Mouse (Mus musculus): ENCODE measurements around the gene Top3a. TPM values are rescaled to one million over a fixed set of nuclear protein-coding genes. Genes with fewer than 3 reads are reported as not detected.

Gene Top3a
- polyA plus RNA-seq, 1 experiment from 2014 or later, result 20.5 TPM

DNA sequence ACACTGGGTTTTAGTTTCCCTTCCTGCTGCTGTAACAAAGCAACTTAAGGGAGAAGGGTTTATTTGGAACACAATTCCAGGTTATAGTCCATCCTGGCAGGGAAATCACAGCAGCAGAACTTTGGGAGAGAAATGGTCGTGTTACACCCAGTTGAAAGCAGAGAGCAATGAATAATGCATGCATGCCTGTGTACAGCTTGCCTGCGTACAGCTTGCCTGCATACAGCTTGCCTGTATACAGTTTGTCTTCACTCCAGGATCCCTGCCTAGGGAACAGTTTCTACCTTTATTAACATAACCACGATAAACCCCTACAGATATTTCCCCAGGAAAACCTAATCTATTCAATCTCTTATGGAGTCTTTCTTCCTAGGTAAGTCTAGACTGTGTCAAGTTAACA lies 6.4 kb downstream of the Top3a start:
- no peaks in the 10 kb centered on the region for H3K9me3 ChIP-seq
- 86% methylated on average over 3 of the region's 3 CpGs for WGBS
- H3K4me2 ChIP-seq, result no peak overlapping the region
- no peak for ATAC-seq (ENCODE audit: low FRiP score)
- H3K4me3 ChIP-seq (replicated peaks), result no peak overlapping the region
- H3K27me3 ChIP-seq, result no peaks in the 10 kb centered on the region
- no peak overlapping the region for H3K27ac ChIP-seq
- H3K4me1 ChIP-seq, result peaks cover 17% of the 10 kb centered on the region
- no peaks in the 10 kb centered on the region for H3K36me3 ChIP-seq (replicated peaks)
- H3K9ac ChIP-seq, result no peak overlapping the region

DNA sequence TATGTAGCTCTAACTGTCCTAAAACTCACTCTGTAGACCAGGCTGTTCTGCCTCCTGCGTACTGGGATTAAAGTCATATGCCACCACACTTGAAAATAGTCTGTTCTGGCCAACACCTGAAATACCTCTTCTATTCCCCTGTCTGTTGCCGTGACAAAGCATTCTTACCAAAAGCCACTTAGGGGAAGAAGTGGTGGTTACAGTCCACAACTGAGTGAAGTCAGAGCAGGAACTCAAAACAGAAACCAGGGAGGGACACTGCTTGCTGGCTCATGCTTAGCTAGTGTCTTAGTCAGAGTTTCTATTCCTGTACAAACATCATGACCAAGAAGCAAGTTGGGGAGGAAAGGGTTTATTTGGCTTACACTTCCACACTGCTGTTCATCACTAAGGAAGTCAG lies 7.8 kb downstream of the Top3a start:
- ATAC-seq (ENCODE audit: low FRiP score), result no peak
- Histone ChIP-seq H3K4me1 (peaks cover 5% of the 10 kb centered on the region; the same call in 1 of the 2 replicates), H3K27ac (no peak overlapping the region), H3K9ac (no peak overlapping the region), H3K36me3 (replicated peaks) (no peaks in the 10 kb centered on the region), H3K27me3 (no peaks in the 10 kb centered on the region), H3K4me3 (replicated peaks) (no peak overlapping the region), H3K4me2 (no peak overlapping the region), H3K9me3 (no peaks in the 10 kb centered on the region)
- 100% methylated on average over 2 of the region's 2 CpGs for WGBS

DNA sequence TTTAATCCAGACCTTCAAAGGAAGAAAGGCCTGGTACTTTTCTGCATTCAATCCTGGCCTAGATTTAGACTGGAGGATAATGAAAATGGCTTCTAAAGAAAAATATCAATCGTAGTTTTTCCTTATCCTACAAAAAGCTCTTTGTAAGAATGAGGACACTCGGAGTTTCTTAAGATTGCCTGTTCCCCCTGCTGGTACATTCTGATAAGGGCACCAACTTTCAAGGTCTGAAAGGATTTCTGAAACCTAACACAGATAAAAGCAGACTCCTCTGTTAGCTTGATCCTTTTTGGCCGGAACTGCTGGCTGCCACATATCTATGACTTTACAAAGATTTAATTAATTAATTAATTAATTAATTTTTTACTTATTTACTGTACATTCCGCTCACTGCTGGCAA lies 10.2 kb downstream of the Top3a start:
- no peaks in the 10 kb centered on the region for H3K9me3 ChIP-seq
- no peak for ATAC-seq (ENCODE audit: low FRiP score)
- H3K9ac ChIP-seq, result no peak overlapping the region
- 89% methylated on average over 4 of the region's 4 CpGs for WGBS
- no peak overlapping the region for H3K27ac ChIP-seq
- H3K4me1 ChIP-seq, result no peaks in the 10 kb centered on the region
- H3K4me3 ChIP-seq (replicated peaks), result no peak overlapping the region
- no peak overlapping the region for H3K4me2 ChIP-seq
- H3K27me3 ChIP-seq, result no peaks in the 10 kb centered on the region
- peaks cover 7% of the 10 kb centered on the region; the same call in 1 of the 2 replicates for H3K36me3 ChIP-seq (replicated peaks)

DNA sequence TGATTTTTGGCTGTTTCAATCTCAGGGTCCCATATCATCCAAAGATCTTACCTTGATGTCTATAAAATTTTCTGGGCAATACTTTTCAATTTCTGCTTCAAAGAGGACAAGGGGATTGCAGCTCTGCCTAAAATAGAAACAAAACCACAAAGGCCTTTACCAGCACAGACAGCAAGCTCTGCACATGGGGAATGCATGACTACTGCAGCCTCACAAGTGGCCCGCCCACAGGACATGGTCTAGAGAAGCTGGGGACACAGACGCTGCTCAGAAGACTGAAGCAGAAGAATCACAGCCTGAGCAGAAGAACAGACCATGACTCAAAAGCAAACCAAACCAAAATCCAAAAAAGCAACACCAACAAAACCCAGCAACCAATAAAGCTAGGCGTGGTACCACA lies 15.5 kb downstream of the Top3a start:
- no peak for ATAC-seq (ENCODE audit: low FRiP score)
- Histone ChIP-seq H3K9ac (no peak overlapping the region), H3K4me2 (no peak overlapping the region), H3K27me3 (no peaks in the 10 kb centered on the region), H3K4me1 (no peaks in the 10 kb centered on the region), H3K4me3 (replicated peaks) (no peak overlapping the region), H3K9me3 (no peaks in the 10 kb centered on the region), H3K36me3 (replicated peaks) (peaks cover 50% of the 10 kb centered on the region), H3K27ac (no peak overlapping the region)
- 93% methylated on average over 3 of the region's 3 CpGs for WGBS

DNA sequence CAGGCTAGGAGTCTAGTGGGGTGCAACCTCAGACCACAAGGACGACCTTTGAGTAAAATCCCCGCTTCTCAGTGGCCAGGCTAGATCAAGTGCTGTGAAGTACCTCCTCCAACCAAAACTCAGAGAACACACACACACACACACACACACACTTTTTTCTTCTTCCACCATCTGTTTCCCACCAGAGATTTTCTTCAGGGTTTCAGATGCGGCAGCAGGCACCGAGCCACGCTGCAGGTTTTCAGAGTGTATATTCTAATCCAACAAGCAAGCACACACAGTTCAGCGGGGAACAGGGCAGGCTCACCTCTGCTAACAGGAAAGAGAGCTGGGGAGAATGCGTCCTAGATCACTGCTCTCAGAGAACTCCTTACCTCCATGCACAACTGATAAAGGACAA lies 21.6 kb downstream of the Top3a start:
- peaks cover 83% of the 10 kb centered on the region for H3K36me3 ChIP-seq (replicated peaks)
- H3K27ac ChIP-seq, result no peak overlapping the region
- no peak overlapping the region for H3K9ac ChIP-seq
- WGBS, result 94% methylated on average over 7 of the region's 7 CpGs
- no peak overlapping the region for H3K4me2 ChIP-seq
- no peaks in the 10 kb centered on the region for H3K27me3 ChIP-seq
- no peaks in the 10 kb centered on the region for H3K4me1 ChIP-seq
- H3K9me3 ChIP-seq, result no peaks in the 10 kb centered on the region
- ATAC-seq (ENCODE audit: low FRiP score), result no peak
- no peak overlapping the region for H3K4me3 ChIP-seq (replicated peaks)

DNA sequence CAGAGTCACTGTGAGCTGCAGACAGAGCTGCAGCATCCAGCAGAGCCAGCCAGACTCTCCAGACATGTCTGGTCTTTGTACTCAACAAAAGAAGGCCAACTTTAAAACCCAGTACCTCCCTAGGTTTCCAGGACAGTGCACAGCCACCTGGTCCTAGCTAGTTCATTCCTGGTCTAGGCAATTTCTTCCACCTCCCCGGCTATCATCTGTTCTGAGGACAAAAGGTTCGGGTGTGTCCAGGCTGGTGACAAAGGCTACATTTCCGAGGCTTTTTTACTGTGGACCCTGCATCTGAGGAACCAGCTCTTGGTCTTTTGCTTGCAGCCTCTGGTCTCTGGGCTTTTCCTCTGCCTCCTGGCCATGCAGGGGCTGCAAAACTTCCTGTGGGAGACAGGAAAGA lies 36.8 kb downstream of the Top3a start:
- peaks cover 62% of the 10 kb centered on the region for H3K36me3 ChIP-seq (replicated peaks)
- H3K9ac ChIP-seq, result no peak overlapping the region
- H3K27me3 ChIP-seq, result no peaks in the 10 kb centered on the region
- ATAC-seq (ENCODE audit: low FRiP score), result no peak
- 76% methylated on average over 3 of the region's 3 CpGs for WGBS
- H3K4me1 ChIP-seq, result no peaks in the 10 kb centered on the region
- no peak overlapping the region for H3K4me3 ChIP-seq (replicated peaks)
- no peak overlapping the region for H3K4me2 ChIP-seq
- no peaks in the 10 kb centered on the region for H3K9me3 ChIP-seq
- no peak overlapping the region for H3K27ac ChIP-seq

- Histone ChIP-seq H3K9me3 (no peaks in the 10 kb centered on the region), H3K4me3 (replicated peaks) (no peak overlapping the region), H3K9ac (no peak overlapping the region), H3K4me1 (no peaks in the 10 kb centered on the region), H3K27me3 (no peaks in the 10 kb centered on the region), H3K4me2 (no peak overlapping the region), H3K36me3 (replicated peaks) (peaks cover 44% of the 10 kb centered on the region), H3K27ac (no peak overlapping the region)
- no peak for ATAC-seq (ENCODE audit: low FRiP score)
Measured at GRCm38 (mm10) chr11:60737450-60737849, 39.7 kb downstream of the Top3a start.

DNA sequence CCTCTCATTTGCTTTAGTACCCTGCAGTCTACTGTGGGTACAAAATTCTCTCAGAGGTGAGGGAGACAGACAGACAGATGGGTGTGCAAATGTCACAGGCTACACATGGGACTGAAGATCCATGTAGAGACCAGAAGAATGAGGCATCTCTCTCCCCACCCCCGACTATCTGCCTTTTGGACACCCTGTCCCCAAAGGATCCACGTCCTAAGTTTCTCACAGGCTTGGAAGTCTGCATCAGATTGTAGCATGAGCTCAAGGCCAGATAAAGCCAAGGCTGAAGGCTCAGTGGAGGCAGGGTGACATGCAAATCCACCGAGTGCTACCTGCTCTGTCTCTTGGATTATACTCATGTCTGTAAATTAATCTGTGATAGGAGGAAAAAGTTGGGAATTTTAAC lies 40.7 kb downstream of the Top3a start:
- 90% methylated on average over 3 of the region's 3 CpGs for WGBS
- H3K9ac ChIP-seq, result no peak overlapping the region
- peaks cover 44% of the 10 kb centered on the region for H3K36me3 ChIP-seq (replicated peaks)
- no peak overlapping the region for H3K4me2 ChIP-seq
- no peaks in the 10 kb centered on the region for H3K9me3 ChIP-seq
- no peaks in the 10 kb centered on the region for H3K4me1 ChIP-seq
- no peaks in the 10 kb centered on the region for H3K27me3 ChIP-seq
- no peak for ATAC-seq (ENCODE audit: low FRiP score)
- H3K27ac ChIP-seq, result no peak overlapping the region
- no peak overlapping the region for H3K4me3 ChIP-seq (replicated peaks)

- WGBS, result 81% methylated on average over 5 of the region's 5 CpGs
- Histone ChIP-seq H3K27ac (no peak overlapping the region), H3K36me3 (replicated peaks) (peaks cover 38% of the 10 kb centered on the region), H3K27me3 (no peaks in the 10 kb centered on the region), H3K9ac (no peak overlapping the region), H3K4me2 (no peak overlapping the region), H3K9me3 (no peaks in the 10 kb centered on the region), H3K4me1 (no peaks in the 10 kb centered on the region), H3K4me3 (replicated peaks) (no peak overlapping the region)
- ATAC-seq (ENCODE audit: low FRiP score), result no peak
Measured at GRCm38 (mm10) chr11:60735191-60735590, 42.0 kb downstream of the Top3a start.

GRCm38 (mm10) chr11:60734206-60734605 lies 43.0 kb downstream of the Top3a start:
- WGBS, result 89% methylated on average over 2 of the region's 2 CpGs
- peaks cover 28% of the 10 kb centered on the region for H3K36me3 ChIP-seq (replicated peaks)
- no peak overlapping the region for H3K4me3 ChIP-seq (replicated peaks)
- H3K9me3 ChIP-seq, result no peaks in the 10 kb centered on the region
- H3K27me3 ChIP-seq, result no peaks in the 10 kb centered on the region
- H3K9ac ChIP-seq, result no peak overlapping the region
- ATAC-seq (ENCODE audit: low FRiP score), result no peak
- no peak overlapping the region for H3K27ac ChIP-seq
- no peak overlapping the region for H3K4me2 ChIP-seq
- peaks cover 5% of the 10 kb centered on the region for H3K4me1 ChIP-seq

- H3K27ac ChIP-seq, result no peak overlapping the region
- H3K4me3 ChIP-seq (replicated peaks), result no peak overlapping the region
- H3K4me1 ChIP-seq, result peaks cover 23% of the 10 kb centered on the region
- H3K27me3 ChIP-seq, result no peaks in the 10 kb centered on the region
- no peak for ATAC-seq (ENCODE audit: low FRiP score)
- no peak overlapping the region for H3K4me2 ChIP-seq
- 93% methylated on average over 14 of the region's 14 CpGs for WGBS
- H3K9ac ChIP-seq, result no peak overlapping the region
- H3K9me3 ChIP-seq, result no peaks in the 10 kb centered on the region
- peaks cover 27% of the 10 kb centered on the region for H3K36me3 ChIP-seq (replicated peaks)
Measured at GRCm38 (mm10) chr11:60731251-60731650, 45.9 kb downstream of the Top3a start.

GRCm38 (mm10) chr11:60730169-60730568 lies 47.0 kb downstream of the Top3a start:
- H3K9me3 ChIP-seq, result no peaks in the 10 kb centered on the region
- WGBS, result 91% methylated on average over 9 of the region's 9 CpGs
- H3K36me3 ChIP-seq (replicated peaks), result peaks cover 27% of the 10 kb centered on the region
- H3K4me1 ChIP-seq, result peaks cover 26% of the 10 kb centered on the region
- no peak for ATAC-seq (ENCODE audit: low FRiP score)
- H3K4me3 ChIP-seq (replicated peaks), result no peak overlapping the region
- no peak overlapping the region for H3K4me2 ChIP-seq
- H3K27me3 ChIP-seq, result no peaks in the 10 kb centered on the region
- H3K27ac ChIP-seq, result no peak overlapping the region
- 0 out of 2 replicates have a peak overlapping the region, but pooled peaks have one; percentile 17 for H3K9ac ChIP-seq

- Histone ChIP-seq H3K27me3 (no peaks in the 10 kb centered on the region), H3K4me3 (replicated peaks) (peak overlapping the region; percentile 80), H3K4me2 (peak overlapping the region; percentile 65), H3K4me1 (peaks cover 26% of the 10 kb centered on the region), H3K36me3 (replicated peaks) (peaks cover 36% of the 10 kb centered on the region), H3K27ac (no peak overlapping the region), H3K9me3 (no peaks in the 10 kb centered on the region), H3K9ac (0 out of 2 replicates have a peak overlapping the region, but pooled peaks have one; percentile 17)
- ATAC-seq (ENCODE audit: low FRiP score), result no peak
- WGBS, result 78% methylated on average over 6 of the region's 6 CpGs
Measured at GRCm38 (mm10) chr11:60729217-60729641, 47.9 kb downstream of the Top3a start.
